Mouse (Mus musculus): ENCODE measurements around the gene Cdca4. TPM values are rescaled to one million over a fixed set of nuclear protein-coding genes. Genes with fewer than 3 reads are reported as not detected.

Cdca4 gene
- 29.8 and 35.8 TPM in 2 replicates for polyA plus RNA-seq (2015; fragmentation: Nextera tagmentation; extraction: Ambion mirVana)

GRCm38 (mm10) chr12:112829244-112829864 is at the start of gene Cdca4:
TSS of gene Cdca4 (minus strand) at chr12:112829423.

DNA sequence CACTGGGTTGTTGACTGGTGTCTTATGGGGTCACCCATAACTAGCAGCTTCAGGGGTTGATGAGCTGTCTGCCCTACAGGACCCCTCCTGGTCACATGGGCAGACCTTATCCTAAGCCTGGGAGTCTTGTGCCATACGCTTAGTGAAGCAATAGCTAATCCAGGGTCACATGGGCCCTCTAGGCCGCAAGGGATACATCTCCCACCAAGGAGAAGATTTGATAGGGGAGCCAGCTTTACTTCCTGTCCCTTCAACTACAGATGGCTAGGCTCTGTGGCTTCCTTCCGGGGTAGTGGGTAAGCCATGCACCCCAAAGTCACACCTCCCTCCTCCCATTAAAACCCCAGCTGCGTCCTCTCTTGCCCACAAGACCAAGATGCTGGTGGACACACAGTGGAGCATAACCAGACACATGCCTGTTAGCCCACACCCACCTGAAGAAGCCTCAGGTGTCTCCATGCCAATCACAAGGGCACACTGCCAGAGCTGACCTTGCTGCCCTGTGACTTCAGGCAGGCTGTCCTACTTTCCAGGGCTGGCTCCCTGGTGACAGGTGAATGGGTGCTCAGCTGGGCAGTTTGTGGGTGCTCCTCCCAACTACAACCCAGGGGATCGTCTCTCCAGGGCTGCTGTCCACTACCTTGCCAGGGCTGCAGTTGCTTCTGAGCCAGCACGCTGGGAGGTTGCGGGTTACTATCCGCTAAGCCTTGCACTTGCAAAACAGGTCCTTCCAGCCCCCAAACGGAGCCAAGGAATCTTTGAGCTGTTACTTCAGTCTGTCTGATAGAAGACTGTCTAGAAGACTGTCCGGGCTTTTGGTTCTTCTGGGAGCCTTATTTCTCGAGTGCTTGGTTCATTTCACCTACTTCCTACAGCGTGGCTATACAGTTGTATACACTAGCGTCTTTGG is 39.2 kb upstream of the Cdca4 start, which contains the start of gene Gpr132:
TSS of gene Gpr132 (minus strand) at position 51 of the 910 bp plus-strand sequence.

GRCm38 (mm10) chr12:112808587-112809364 is 20.4 kb downstream of the Cdca4 start, which contains the start of gene Clba1:
TSS of gene Clba1 (plus strand) at chr12:112808937.

DNA sequence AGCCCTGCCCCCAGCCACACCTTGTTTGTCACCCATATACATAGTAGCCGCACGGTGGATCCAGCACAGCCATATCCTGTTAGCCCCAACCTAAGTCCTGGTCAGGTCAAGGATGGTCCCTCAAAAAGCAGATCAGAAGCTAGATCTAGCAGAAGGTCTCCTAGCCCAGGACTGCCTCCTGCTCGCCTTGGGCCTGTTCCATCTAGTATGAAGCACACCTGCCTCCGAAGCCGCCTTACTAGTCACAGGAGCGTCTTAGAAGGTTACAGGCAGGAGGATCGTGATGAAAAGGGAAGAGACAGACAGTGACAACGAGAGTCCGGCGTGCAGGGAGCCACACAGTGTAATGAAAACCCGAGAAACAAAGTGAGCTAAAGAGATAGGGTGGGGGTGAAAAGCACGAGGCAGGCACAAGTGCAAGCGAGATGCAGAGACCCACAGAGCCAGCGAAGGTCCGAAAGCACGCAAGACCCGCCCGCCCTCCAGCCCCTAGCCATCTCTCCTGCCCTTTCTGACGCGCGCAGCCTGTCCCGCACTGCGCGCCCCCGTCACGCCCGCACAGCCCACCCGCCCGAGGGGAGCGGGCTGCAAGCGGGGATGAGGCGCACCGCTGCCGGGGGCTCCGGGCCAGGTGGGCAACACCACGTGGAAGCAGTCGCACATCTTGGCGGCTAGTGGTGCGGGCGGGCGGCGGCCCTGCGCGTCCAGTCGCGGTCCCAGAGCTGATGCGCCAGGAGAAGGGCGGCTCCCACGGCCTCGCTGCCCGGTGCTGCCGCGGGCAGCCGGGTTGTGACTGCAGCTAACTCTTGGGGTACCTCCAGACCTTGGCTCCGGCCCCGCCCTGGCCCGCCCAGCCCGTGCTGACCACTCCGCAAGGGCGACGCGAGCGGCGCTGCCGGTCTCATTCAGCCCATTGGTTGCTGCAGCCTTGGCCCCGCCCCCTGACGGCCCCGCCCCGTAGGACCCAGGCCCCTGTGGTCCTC is 27.1 kb downstream of the Cdca4 start, which contains the start of gene Ahnak2:
TSS of gene Ahnak2 (minus strand) at position 794 of the 983 bp plus-strand sequence.

Other genes with a start within 250 kb of the Cdca4 start
- 6.8 and 7.1 TPM in 2 replicates for gene Inf2, start 240.6 kb downstream of the Cdca4 start, polyA plus RNA-seq (2015; fragmentation: Nextera tagmentation; extraction: Ambion mirVana)
- 19.4 and 26.4 TPM in 2 replicates for gene Adssl1, start 209.4 kb downstream of the Cdca4 start, polyA plus RNA-seq (2015; fragmentation: Nextera tagmentation; extraction: Ambion mirVana)
- 136 and 146 TPM in 2 replicates for gene Siva1, start 184.7 kb downstream of the Cdca4 start, polyA plus RNA-seq (2015; fragmentation: Nextera tagmentation; extraction: Ambion mirVana)
- 53.1 and 68.4 TPM in 2 replicates for gene Akt1, start 154.5 kb downstream of the Cdca4 start, polyA plus RNA-seq (2015; fragmentation: Nextera tagmentation; extraction: Ambion mirVana)
- gene Zbtb42, start 150.6 kb downstream of the Cdca4 start, polyA plus RNA-seq (2015; fragmentation: Nextera tagmentation; extraction: Ambion mirVana) = 12.7 and 13.9 TPM in 2 replicates
- 12.3 and 13.7 TPM in 2 replicates for gene Cep170b, start 109.0 kb downstream of the Cdca4 start, polyA plus RNA-seq (2015; fragmentation: Nextera tagmentation; extraction: Ambion mirVana)
- 9.9 and 10.0 TPM in 2 replicates for gene Pld4, start 68.8 kb downstream of the Cdca4 start, polyA plus RNA-seq (2015; fragmentation: Nextera tagmentation; extraction: Ambion mirVana)
- gene Ahnak2, start 26.8 kb downstream of the Cdca4 start, polyA plus RNA-seq (2015; fragmentation: Nextera tagmentation; extraction: Ambion mirVana) = 21.2 and 22.1 TPM in 2 replicates
- 5.8 TPM in 2 replicates for gene Clba1, start 20.5 kb downstream of the Cdca4 start, polyA plus RNA-seq (2015; fragmentation: Nextera tagmentation; extraction: Ambion mirVana)
- gene Gpr132, start 38.8 kb upstream of the Cdca4 start, polyA plus RNA-seq (2015; fragmentation: Nextera tagmentation; extraction: Ambion mirVana) = 0.23 and 0.52 TPM in 2 replicates
- 3.5 and 4.5 TPM in 2 replicates for gene Jag2, start 100.4 kb upstream of the Cdca4 start, polyA plus RNA-seq (2015; fragmentation: Nextera tagmentation; extraction: Ambion mirVana)
- 64.5 and 69.2 TPM in 2 replicates for gene Nudt14, start 112.7 kb upstream of the Cdca4 start, polyA plus RNA-seq (2015; fragmentation: Nextera tagmentation; extraction: Ambion mirVana)
- 14.5 and 14.6 TPM in 2 replicates for gene Btbd6, start 147.1 kb upstream of the Cdca4 start, polyA plus RNA-seq (2015; fragmentation: Nextera tagmentation; extraction: Ambion mirVana)
- gene Brf1, start 171.3 kb upstream of the Cdca4 start, polyA plus RNA-seq (2015; fragmentation: Nextera tagmentation; extraction: Ambion mirVana) = 33.3 and 34.9 TPM in 2 replicates
- 8.2 and 8.7 TPM in 2 replicates for gene Pacs2, start 185.1 kb upstream of the Cdca4 start, polyA plus RNA-seq (2015; fragmentation: Nextera tagmentation; extraction: Ambion mirVana)
- not detected in 2 replicates for gene Tex22, start 245.1 kb upstream of the Cdca4 start, polyA plus RNA-seq (2015; fragmentation: Nextera tagmentation; extraction: Ambion mirVana)